Mouse (Mus musculus): ENCODE results near the gene Cfap97. TPM values are rescaled to one million over a fixed set of nuclear protein-coding genes. Genes with fewer than 3 reads are reported as not detected.
A peak's percentile ranks its signal among the peaks of the same experiment; 100 is the strongest.
"Not testable (repeated sequence)": the region's sequence is repeated elsewhere in the genome, so short reads cannot be mapped to it uniquely, and the experiment has no call there.

Gene Cfap97
- polyA plus RNA-seq, 1 experiment from 2014 or later: 23.1 TPM

- peak; percentile 98 for ATAC-seq (replicated peaks)
These were observed 59.1 kb downstream of the Cfap97 start, which contains the start of gene Slc25a4 for GRCm38 (mm10) chr8:46210404-46211315. TSS of gene Slc25a4 (minus strand) at chr8:46211284.

GRCm38 (mm10) chr8:46211611-46212071, 60.1 kb downstream of the Cfap97 start:
- Histone ChIP-seq H3K4me2 (replicated peaks) (peak overlapping the region; percentile 88), H3K36me3 (peaks cover 24% of the 10 kb centered on the region), H3K9ac (replicated peaks) (peak overlapping the region; percentile 96), H3K27me3 (no peaks in the 10 kb centered on the region), H3K9me3 (no peaks in the 10 kb centered on the region), H3K4me3 (peak overlapping the region; percentile 80), H3K4me1 (peaks cover 38% of the 10 kb centered on the region), H3K27ac (replicated peaks) (peak overlapping the region; percentile 97)
- peak; percentile 1 for ATAC-seq (replicated peaks)
- 3% methylated on average over 13 of the region's 13 CpGs for WGBS

More at GRCm38 (mm10) chr8:46210404-46211315, 59.1 kb downstream of the Cfap97 start, which contains the start of gene Slc25a4:
- Histone ChIP-seq H3K27ac (replicated peaks) (peak within 1 kb of the TSS; percentile 97), H3K9me3 (no peaks in the 10 kb centered on the region), H3K4me1 (peaks cover 38% of the 10 kb centered on the region), H3K4me2 (replicated peaks) (peak within 1 kb of the TSS; percentile 88), H3K4me3 (peak within 1 kb of the TSS; percentile 80), H3K27me3 (no peaks in the 10 kb centered on the region), H3K36me3 (peaks cover 34% of the 10 kb centered on the region), H3K9ac (replicated peaks) (peak within 1 kb of the TSS; percentile 96)
- under 1% methylated on average over 80 of the region's 84 CpGs for whole genome bisulfite sequencing

GRCm38 (mm10) chr8:46212194-46212593, 60.6 kb downstream of the Cfap97 start:
- no peak for ATAC-seq (replicated peaks)
- Histone ChIP-seq H3K4me3 (no peak overlapping the region), H3K4me1 (peaks cover 41% of the 10 kb centered on the region), H3K36me3 (peaks cover 19% of the 10 kb centered on the region), H3K27me3 (no peaks in the 10 kb centered on the region), H3K9me3 (no peaks in the 10 kb centered on the region), H3K4me2 (replicated peaks) (no peak overlapping the region), H3K27ac (replicated peaks) (peak overlapping the region; percentile 97; the same call in 1 of the 2 replicates), H3K9ac (replicated peaks) (no peak overlapping the region)
- WGBS: 46% methylated on average over 7 of the region's 7 CpGs

- no peak overlapping the region for H3K4me3 ChIP-seq
- H3K27me3 ChIP-seq: no peaks in the 10 kb centered on the region
- H3K9me3 ChIP-seq: no peaks in the 10 kb centered on the region
- H3K27ac ChIP-seq (replicated peaks): no peak overlapping the region
- no peak overlapping the region for H3K9ac ChIP-seq (replicated peaks)
- peaks cover 1% of the 10 kb centered on the region for H3K36me3 ChIP-seq
- WGBS: 12% methylated on average over 2 of the region's 2 CpGs
- H3K4me2 ChIP-seq (replicated peaks): no peak overlapping the region
- H3K4me1 ChIP-seq: peaks cover 29% of the 10 kb centered on the region
- ATAC-seq (replicated peaks): no peak
These were observed 62.5 kb downstream of the Cfap97 start for GRCm38 (mm10) chr8:46213971-46214480.

GRCm38 (mm10) chr8:46216838-46217237, 65.3 kb downstream of the Cfap97 start:
- WGBS: under 1% methylated on average over 14 of the region's 14 CpGs
- Histone ChIP-seq H3K36me3 (no peaks in the 10 kb centered on the region), H3K27me3 (no peaks in the 10 kb centered on the region), H3K4me2 (replicated peaks) (peak overlapping the region; percentile 62), H3K4me3 (peak overlapping the region; percentile 50), H3K9me3 (no peaks in the 10 kb centered on the region), H3K27ac (replicated peaks) (peak overlapping the region; percentile 51), H3K4me1 (peaks cover 11% of the 10 kb centered on the region), H3K9ac (replicated peaks) (peak overlapping the region; percentile 60)
- peak; percentile 85 for ATAC-seq (replicated peaks)

- Histone ChIP-seq H3K36me3 (no peaks in the 10 kb centered on the region), H3K4me3 (no peak overlapping the region), H3K4me1 (peaks cover 5% of the 10 kb centered on the region), H3K27ac (replicated peaks) (no peak overlapping the region), H3K4me2 (replicated peaks) (no peak overlapping the region), H3K27me3 (no peaks in the 10 kb centered on the region), H3K9ac (replicated peaks) (no peak overlapping the region), H3K9me3 (no peaks in the 10 kb centered on the region)
- ATAC-seq (replicated peaks): no peak
- 73% methylated on average over 3 of the region's 3 CpGs for WGBS
These were observed 69.0 kb downstream of the Cfap97 start for GRCm38 (mm10) chr8:46220566-46220965.

- no peak for ATAC-seq (replicated peaks)
- no peak overlapping the region for H3K4me2 ChIP-seq (replicated peaks)
- no peaks in the 10 kb centered on the region for H3K4me1 ChIP-seq
- 69% methylated on average over 3 of the region's 3 CpGs for WGBS
- no peak overlapping the region for H3K27ac ChIP-seq (replicated peaks)
- no peak overlapping the region for H3K4me3 ChIP-seq
- H3K9ac ChIP-seq (replicated peaks): no peak overlapping the region
- H3K36me3 ChIP-seq: no peaks in the 10 kb centered on the region
- H3K27me3 ChIP-seq: no peaks in the 10 kb centered on the region
- no peaks in the 10 kb centered on the region for H3K9me3 ChIP-seq
These were observed 73.9 kb downstream of the Cfap97 start for GRCm38 (mm10) chr8:46225501-46225900.

GRCm38 (mm10) chr8:46226622-46227021, 75.1 kb downstream of the Cfap97 start:
- Histone ChIP-seq H3K4me2 (replicated peaks) (no peak overlapping the region), H3K9me3 (no peaks in the 10 kb centered on the region), H3K9ac (replicated peaks) (no peak overlapping the region), H3K4me1 (no peaks in the 10 kb centered on the region), H3K4me3 (no peak overlapping the region), H3K36me3 (no peaks in the 10 kb centered on the region), H3K27me3 (no peaks in the 10 kb centered on the region), H3K27ac (replicated peaks) (no peak overlapping the region)
- no peak for ATAC-seq (replicated peaks)
- WGBS: 87% methylated on average over 5 of the region's 5 CpGs

GRCm38 (mm10) chr8:46231968-46232367, 80.4 kb downstream of the Cfap97 start:
- H3K9me3 ChIP-seq; ATAC-seq (replicated peaks); H3K9ac ChIP-seq (replicated peaks); H3K4me2 ChIP-seq (replicated peaks); H3K27me3 ChIP-seq; H3K36me3 ChIP-seq; H3K4me1 ChIP-seq; H3K4me3 ChIP-seq; H3K27ac ChIP-seq (replicated peaks): not testable (repeated sequence)
- WGBS: 83% methylated on average over 7 of the region's 7 CpGs

- WGBS: 45% methylated on average over 8 of the region's 8 CpGs
- no peaks in the 10 kb centered on the region for H3K4me1 ChIP-seq
- H3K9ac ChIP-seq (replicated peaks): no peak overlapping the region
- H3K27me3 ChIP-seq: no peaks in the 10 kb centered on the region
- no peaks in the 10 kb centered on the region for H3K9me3 ChIP-seq
- H3K36me3 ChIP-seq: no peaks in the 10 kb centered on the region
- H3K4me3 ChIP-seq: no peak overlapping the region
- ATAC-seq (replicated peaks): no peak
- no peak overlapping the region for H3K4me2 ChIP-seq (replicated peaks)
- no peak overlapping the region for H3K27ac ChIP-seq (replicated peaks)
These were observed 81.2 kb downstream of the Cfap97 start for GRCm38 (mm10) chr8:46232798-46233197.

GRCm38 (mm10) chr8:46234736-46235135, 83.2 kb downstream of the Cfap97 start:
- WGBS: 85% methylated on average over 4 of the region's 4 CpGs
- Histone ChIP-seq H3K9me3 (no peaks in the 10 kb centered on the region), H3K9ac (replicated peaks) (no peak overlapping the region), H3K4me3 (no peak overlapping the region), H3K27me3 (0 out of 2 replicates have a peak, but pooled peaks cover 2% of the 10 kb centered on the region), H3K4me2 (replicated peaks) (no peak overlapping the region), H3K36me3 (no peaks in the 10 kb centered on the region), H3K27ac (replicated peaks) (no peak overlapping the region), H3K4me1 (no peaks in the 10 kb centered on the region)
- ATAC-seq (replicated peaks): no peak

All from forebrain, embryonic 15.5 days (tissue).